Mouse (Mus musculus) mature B cell (primary cell): Measurements from ENCODE around the gene Cbfa2t3.
"Not testable (repeated sequence)": the region's sequence is repeated elsewhere in the genome, so short reads cannot be mapped to it uniquely, and the experiment has no call there.

ENCODE experiments used
- in situ Hi-C: fragments of 300-500 bp; cut with MboI; formaldehyde crosslinking; loops from 2 replicates; pipeline ENCODE4 v1.14.3; 2019

Gene Cbfa2t3

DNA sequence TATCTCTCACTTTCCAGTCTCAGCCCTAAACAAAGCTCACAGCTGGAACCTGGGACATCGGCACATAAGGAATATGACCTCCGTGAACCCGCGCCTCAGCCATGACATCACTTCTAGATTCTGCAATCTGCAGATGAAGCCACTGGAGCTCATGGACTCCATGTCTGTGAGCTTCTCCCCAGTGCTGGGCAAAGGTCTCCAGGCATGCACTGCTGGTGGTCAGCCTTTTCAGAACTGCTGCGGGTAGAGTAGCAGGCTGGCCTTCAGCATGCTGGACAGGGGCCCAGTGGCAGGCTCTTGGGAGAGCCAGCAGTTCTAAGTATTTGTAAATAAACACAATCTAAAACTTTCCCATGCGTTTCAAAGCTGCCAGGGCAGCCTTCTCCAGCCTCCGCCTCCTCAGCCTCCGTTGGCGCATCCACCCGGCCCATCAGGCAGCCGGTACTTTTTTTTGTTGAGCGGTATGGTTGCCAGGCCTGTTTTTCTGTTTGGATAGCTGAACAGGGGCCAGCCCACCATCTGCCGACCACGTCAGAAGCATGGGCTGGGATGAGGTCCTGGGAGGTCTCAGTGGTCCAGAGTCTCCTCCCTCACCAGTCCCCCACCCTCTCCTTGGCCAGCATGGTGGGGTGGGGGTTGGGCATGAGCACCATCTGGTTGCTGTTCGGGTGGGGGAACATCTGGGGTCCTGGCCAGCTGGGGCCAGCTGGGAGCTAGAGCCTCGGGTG lies 59.2 kb downstream of the Cbfa2t3 start:
- in situ Hi-C loops = no loop called here

- in situ Hi-C loops = no loop called here
Measured at GRCm38 (mm10) chr8:122638601-122639000, 60.3 kb downstream of the Cbfa2t3 start.

DNA sequence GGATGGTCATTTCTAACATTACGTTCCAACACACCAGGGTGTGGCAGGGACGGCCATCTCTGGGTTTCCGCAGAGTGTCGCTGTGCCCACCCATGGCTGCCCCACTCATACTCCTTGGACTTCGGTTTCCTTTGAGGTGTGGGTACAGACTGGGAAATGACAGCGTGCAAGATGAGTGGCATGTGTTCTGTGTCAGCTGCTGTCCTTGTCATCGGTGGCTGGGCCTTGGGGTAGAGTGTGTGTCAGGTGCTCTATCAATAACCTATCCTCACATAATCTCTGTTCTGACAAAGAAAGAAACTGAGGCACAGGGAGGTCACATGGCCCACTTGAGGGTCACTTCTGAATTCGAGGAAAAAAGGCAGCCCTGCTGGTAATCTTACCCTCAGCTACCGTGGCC lies 61.7 kb downstream of the Cbfa2t3 start:
- in situ Hi-C loops = no loop called here

DNA sequence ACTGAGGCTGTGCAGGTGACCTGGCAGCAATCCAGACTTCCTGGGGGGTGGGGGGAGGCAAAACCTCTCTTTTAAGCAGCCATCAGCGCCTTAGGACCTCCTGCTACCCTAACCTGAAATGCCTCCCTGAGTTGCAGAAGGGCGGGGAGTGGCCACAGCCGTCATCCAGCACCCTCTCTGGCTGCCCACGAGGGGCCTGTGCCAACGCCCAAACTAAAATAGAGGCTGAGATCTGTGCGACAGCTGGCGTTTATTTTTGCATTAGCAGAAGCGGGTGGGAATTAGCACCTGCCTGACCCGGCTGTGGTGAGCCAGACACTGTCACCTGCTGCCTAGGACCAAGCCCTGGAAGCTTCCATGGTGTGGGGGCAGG lies 62.1 kb downstream of the Cbfa2t3 start:
- in situ Hi-C loops = no loop called here

DNA sequence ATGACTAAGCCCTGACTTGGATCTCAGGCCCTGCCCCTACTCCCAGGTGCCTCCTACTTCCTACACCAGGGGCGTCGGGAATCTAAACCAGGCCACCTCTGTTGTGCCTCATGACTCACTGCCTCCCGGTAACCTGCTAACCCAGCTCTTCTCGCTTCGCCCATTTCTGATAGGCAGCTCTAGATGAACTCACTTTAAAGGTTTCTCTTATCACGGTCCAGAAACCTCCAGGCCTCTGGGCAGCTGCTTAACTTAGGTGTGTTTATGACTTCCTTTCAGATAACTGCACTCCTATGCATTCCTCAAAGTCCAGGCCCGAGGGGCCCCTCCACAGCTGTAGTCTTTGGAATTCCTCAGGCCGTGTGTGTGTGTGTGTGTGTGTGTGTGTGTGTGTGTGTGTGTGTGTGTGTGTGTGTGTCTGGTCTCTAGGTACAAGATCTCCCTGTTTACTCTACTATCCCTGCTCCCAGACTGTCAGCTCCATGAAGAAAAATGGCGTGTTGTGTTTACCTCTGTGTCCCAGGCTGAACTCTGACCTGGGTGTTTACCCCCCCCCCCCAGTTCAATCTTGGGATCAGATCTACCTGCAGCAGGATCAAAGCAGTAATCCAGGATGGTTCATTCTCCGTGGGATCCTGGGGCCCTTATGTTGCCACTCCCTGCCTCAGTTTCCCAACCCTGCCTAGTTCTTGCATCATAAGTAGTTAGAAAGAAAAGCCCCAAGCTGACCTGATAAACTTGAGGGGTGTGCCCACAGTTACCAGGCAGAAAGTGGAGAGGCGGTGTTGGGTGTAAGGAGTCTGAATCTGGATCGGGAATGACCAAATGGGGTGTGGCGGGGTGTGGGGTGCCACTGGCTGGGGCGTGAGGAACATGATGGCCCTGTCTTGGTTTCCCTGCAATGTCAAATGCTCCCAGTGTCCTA lies 62.8 kb downstream of the Cbfa2t3 start:
- in situ Hi-C loops = no loop called here

DNA sequence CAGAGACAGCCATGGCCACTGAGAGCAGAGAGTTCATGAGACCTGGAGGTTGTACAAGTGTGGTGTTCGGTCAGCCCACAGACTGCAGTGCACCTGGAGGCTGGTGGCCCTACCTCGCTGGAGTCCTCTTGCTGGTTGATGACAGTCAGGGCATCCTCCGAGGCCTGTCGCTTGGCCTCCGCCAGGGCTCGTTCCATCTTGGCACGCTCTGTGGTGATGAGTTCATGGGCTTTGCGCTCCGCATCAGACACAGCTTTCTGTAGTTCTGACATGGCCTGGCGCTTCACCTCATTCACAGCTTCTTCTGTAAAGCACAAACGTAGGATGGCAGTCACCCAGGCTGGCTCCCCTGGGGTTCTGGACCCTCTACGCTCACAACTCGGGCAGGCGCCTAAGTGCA lies 65.7 kb downstream of the Cbfa2t3 start:
- in situ Hi-C loops = no loop called here

- in situ Hi-C loops = not testable (repeated sequence)
Measured at GRCm38 (mm10) chr8:122632134-122632533, 66.8 kb downstream of the Cbfa2t3 start.

DNA sequence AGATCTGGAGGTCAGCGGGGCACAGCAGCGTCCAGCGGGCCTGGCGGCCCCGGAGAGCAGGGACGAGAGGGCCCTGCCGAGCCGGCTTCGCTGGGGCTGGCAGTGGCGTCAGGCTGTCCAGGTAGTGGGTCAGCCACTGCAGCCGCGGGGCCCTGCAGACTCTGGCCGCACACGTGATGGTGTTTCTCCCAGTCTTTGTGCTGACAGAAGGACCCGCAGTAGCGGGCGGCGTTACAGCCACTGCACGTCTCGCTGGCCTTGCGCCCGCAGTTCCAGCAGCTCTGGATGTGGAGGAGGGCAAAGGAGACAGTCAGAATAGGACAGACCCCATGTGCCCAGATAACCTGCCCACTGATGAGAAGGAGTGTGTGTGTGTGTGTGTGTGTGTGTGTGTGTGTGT lies 68.2 kb downstream of the Cbfa2t3 start:
- in situ Hi-C loops = no loop called here

DNA sequence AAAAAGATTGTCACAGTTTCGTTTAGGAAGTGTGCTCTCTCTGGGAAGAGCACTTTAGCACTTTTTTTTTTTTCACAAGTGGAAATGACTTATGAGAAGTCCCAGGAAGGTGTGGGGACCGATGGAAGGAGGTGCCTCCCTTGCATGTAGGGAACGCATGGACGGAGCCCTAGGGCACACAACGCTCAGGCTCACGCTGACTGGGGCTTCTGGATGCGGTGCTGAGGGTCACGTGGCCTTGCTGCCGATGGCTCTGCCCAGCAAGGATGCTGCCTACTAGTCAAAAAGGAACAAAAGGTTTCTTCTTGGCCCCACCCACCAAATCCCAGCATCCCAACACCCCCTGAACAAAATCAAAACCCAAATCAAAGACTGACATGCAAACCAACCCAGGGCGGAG lies 69.5 kb downstream of the Cbfa2t3 start:
- in situ Hi-C loops = no loop called here

- in situ Hi-C loops = no loop called here
Measured at GRCm38 (mm10) chr8:122626896-122627295, 72.0 kb downstream of the Cbfa2t3 start.

DNA sequence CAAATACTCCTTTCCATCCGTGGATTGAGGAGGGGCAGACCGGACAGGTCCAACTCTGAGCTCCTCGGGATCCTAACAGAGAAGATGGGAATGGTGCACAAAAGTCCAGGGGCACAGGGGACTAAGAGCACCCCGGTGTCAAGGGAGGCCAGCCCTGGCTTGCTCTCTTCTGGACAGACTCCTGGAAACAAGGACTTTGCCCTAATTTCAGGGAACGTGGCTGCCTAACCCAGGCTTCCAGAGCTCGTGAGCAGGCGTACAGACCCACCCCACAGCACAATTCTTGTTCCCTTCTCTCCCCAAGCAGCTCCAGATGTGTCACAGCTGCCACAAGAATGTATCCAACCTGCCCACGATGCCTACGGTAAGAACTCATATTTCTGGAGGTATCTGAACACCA lies 73.1 kb downstream of the Cbfa2t3 start:
- in situ Hi-C loops = no loop called here

DNA sequence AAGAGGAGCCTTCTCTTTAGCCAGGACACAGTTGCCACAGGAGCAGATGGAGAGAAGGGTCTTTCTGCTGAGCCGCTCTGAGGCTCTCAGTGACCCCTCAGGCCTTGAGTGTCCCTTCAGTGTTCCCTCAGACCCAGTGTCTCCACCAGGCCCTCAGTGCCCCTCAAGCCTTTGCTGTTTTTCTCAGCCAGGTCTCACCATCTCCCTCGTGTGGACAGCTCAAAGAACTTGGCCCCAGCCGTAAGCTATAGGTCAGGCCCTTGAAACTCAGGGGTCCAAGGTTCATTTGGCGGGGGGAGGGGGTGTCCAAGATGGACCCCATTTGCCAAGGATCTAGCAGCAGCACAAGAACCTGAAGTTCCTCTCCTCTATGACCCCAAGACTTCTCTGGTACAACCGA lies 74.3 kb downstream of the Cbfa2t3 start:
- in situ Hi-C loops = no loop called here

GRCm38 (mm10) chr8:122623844-122624642 lies 74.9 kb downstream of the Cbfa2t3 start:
- in situ Hi-C loops = no loop called here

- in situ Hi-C loops = no loop called here
Measured at GRCm38 (mm10) chr8:122622727-122623126, 76.2 kb downstream of the Cbfa2t3 start, which contains the start of gene Pabpn1l. Pabpn1l (minus strand) TSS chr8:122622739.

- in situ Hi-C loops = no loop called here
Measured at GRCm38 (mm10) chr8:122620446-122620845, 78.5 kb downstream of the Cbfa2t3 start.

DNA sequence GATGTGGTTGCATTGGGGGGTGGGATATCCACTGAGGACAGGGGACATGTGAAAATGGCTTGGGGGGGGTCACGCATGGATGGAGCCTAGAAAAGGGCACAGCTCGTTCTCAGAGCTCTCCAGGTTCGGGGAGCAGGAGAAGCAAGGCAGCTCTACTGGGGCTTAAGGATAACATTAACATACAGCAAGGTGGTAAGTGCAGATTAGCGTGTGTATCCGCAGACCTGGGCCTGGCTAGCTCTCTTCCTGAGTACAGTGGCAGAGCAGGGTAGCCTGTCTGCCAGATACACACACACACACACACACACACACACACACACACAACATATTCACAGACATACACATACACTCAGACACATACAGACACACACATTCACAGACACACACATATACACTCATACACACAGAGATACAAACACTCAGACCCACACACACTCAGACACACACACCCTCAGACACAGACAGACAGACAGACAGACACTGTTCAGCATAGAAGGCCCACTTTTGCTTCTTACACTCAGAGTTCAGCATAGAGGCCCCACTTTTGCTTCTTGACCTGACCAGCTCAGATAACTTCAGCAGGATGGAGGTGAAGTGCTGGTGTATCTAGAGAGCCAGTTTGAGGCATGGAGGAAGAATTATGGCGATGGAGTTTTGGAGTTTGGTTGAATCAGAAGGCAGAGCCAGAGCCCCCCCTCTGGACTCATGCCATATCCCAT lies 80.1 kb downstream of the Cbfa2t3 start:
- in situ Hi-C loops = loop anchor here (10.0 kb wide), 2 partner anchors 56 to 216 kb away; no protein-coding TSS in a partner anchor

DNA sequence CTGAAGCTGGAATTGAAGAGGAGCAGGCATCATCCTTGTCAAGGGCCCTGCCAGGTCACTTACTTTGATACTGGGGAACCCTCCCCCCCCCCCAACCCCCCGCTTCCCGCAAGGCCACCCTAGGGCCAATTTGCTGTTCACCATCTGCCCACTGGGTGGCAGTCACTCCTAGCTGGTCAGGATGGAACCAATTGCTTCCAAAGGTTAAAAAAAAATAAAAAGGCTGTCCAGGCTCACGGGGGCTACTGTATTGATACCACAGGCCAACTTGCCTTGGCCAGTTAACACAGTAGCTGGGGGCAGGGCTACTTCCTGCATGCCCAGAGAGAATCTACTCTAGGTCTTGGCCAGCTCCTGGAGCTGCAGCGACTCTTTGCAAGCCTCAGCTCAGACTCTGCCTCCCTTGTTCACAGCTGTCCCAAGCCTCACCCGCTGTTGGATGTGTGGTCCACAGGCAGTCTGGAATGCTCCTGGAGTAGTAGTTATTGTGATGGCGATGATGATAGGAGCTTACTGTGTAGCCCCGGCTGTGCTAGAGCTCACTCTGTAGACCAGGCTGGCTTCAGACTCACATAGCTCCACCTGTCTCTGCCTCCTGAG lies 80.9 kb downstream of the Cbfa2t3 start:
- in situ Hi-C loops = loop anchor here (10.0 kb wide), 2 partner anchors 57 to 217 kb away; no protein-coding TSS in a partner anchor

DNA sequence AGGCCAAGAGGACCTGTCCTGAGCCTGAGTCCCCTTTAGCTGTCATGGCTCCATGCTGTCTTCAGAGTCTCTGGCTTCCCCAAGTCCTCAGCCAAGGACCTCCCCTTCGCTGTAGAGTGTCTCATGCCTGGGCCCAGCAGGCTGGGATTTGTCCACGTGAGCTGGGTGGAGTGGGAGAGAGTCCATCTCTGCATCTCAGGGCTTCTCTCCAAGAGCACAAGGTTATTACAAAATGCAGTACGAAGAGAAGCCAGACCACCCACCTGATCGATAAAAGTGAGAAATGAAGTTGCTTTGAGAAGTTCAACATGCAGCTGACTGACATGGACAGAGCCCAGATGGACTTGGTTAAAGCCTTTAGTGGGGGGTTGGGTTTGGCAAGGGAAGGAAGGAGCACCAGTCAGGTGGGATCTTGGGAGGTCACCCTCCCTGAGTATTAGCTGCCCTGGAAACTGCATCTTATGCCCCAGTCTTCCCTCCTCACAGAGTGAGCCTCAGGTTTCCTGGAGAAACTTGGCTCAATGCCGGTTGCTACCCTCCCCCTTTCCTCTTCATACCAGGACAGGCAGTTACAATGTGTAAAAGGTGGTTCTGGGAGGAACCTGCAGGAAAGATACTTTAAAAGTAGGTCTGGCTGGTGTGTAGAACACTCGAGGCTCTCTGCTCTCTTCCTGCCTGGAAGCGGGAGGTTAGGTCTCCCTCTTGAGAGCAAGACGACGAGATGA lies 82.6 kb downstream of the Cbfa2t3 start:
- in situ Hi-C loops = loop anchor here (10.0 kb wide), 2 partner anchors 58 to 218 kb away; no protein-coding TSS in a partner anchor

DNA sequence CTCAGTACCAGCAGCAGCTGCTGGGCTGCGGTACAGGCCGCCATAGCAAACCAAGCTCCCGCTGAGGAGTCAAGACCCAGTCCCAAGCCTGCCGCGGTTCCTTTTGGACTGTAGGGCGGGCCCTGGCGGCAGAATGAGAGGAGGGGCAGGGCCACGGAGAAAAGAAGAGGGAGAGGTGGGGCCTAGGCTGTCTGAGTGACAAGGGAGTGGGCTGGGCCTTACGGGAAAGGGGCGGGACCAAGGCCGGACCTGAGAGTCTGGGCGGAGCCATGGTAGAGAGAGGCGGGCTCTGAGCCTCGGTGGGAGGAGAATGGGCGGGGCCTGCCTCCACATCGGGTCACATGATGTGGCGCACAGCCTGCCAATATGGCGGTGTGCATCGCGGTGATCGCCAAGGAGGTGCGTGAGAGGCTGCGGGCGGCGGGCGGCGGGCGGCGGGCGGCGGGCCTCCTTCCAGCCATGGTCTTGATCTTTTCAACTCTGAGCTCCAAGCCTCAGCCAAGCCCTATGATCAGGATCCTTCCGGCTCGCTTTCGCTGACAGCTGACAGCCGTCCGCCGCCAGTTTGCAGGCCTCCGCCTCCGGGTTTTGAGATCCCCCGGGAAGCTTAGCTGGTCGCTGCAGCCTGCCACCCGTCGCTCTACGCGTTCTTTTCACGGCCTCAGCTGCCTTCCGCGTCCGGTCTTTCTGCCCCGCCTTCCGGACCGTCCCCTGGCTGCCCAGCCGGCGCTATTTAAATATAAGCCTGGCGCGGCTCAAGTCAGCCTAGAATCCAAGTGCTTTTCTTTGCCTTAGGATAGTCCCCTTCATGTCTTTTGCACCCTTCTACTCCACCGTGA lies 87.4 kb downstream of the Cbfa2t3 start, which contains the start of the genes Galns and Trappc2l:
TSS of gene Galns (minus strand) at position 169 of the 839 bp plus-strand sequence.
TSS of gene Trappc2l (plus strand) at position 346 of the 839 bp plus-strand sequence.
- in situ Hi-C loops = loop anchor here (10.0 kb wide), 2 partner anchors 63 to 223 kb away; no protein-coding TSS in a partner anchor
